Mouse (Mus musculus) retina, adult 2 months (tissue): ENCODE data around the gene Bcl7a.

Experiments
- DNase-seq: peaks from one replicate; pipeline ENCODE4 v3.0.0-alpha.2; 2012; ENCODE audit warnings: low read depth, low spot score

Gene Bcl7a

DNA sequence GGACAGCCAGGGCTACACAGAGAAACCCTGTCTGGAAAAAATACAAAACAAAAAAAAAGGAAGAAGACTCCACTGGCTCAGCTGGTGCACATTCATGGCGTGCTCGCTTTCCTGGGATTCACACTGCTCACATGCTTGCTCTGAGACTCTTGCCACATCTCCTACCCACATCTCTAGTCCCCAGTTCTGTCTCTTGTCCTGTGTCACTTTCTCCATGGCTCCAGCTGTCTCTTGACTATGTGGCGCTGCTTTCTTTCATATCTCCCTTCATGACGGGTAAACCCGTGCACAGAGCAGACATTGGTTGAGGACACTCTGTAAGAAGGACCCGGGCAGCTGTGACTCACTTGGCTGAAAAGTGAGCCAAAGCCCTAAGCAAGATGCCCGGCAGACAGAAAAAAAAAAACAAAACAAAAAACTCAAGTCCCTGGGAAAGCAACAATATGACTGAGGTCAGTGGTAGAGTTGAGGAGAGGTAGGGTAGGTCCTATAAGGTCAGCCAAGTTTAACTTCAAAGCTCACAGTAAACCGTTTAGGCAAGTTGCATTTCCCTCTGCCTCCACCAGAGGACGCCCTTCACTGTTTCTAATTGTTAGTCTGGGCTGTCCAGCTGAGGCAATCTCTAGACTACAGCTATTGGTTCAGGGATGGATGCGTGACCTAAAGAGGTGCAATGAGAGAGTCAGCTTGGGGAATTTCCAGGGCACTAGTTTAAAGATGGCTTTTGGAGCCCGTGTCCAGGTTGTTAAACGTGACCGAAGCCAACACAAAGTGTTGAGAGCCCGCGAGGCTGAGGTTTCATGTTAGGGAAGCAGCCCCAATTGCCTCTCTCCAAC is 33.7 kb downstream of the Bcl7a start:
- DNase-seq: no peak

- DNase-seq: no peak
Observed at GRCm38 (mm10) chr5:123378712-123379111, 35.1 kb downstream of the Bcl7a start.

DNA sequence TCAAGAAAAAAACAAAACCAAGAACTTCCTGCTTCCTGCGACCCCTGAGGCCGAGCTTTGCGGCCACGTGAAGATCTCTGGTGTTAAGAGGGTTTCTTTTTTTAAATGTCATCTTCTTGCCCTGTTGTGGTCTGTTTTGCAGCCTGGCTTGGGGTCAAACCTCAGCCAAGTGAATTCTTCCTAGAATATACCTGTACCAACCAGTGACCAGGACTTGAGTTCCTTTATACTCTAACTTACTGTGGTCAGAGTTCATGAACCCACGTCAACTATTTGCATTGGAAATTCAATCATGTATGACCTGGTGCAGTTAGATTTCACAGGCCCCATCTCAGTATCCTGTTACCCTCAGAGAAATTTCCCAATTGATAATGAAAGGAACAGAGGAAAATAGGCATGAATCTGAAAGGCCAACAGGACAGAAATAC is 35.9 kb downstream of the Bcl7a start:
- DNase-seq: no peak

- no peak for DNase-seq
Observed at GRCm38 (mm10) chr5:123381968-123382367, 38.3 kb downstream of the Bcl7a start.

- no peak for DNase-seq
Observed at GRCm38 (mm10) chr5:123382686-123383085, 39.1 kb downstream of the Bcl7a start.

DNA sequence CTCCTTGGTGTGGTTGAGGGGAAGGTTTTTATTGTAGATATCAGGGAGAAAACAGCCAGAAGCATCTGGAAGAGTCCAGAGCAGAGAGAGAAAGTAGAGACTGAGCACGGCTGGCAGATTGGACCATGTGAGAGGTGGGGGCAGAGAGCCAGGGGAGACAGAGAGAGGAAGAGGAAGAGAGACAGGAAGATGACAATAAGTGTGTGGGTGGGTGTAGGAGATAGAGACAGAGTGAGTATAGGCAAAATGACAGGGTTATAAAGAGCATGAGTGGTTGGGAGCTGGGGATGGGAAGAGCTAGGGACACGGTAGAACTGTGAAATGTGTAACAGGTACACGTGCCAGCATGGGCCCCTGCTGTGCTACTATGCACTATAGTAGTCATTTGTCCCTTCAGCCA is 44.8 kb downstream of the Bcl7a start:
- no peak for DNase-seq

- DNase-seq: no peak
Observed at GRCm38 (mm10) chr5:123390536-123391441, 47.2 kb downstream of the Bcl7a start.

DNA sequence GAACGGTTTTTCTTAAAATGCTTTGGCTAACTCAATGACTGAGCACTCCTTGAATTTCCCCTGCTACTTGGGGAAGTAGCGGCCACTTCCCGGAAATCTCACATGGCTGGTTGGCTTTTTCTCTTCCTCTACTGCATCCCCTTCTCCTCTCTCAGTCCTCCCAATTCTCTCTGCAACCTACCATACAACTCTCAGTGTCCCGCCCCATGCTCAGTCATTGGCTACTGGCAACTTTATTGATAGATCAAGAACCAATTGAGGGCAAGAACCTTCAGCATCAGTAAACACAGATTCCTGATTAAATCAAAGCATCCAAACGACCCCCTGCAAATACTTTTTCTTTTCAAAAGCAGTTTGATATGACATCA is 47.8 kb downstream of the Bcl7a start:
- DNase-seq: no peak

DNA sequence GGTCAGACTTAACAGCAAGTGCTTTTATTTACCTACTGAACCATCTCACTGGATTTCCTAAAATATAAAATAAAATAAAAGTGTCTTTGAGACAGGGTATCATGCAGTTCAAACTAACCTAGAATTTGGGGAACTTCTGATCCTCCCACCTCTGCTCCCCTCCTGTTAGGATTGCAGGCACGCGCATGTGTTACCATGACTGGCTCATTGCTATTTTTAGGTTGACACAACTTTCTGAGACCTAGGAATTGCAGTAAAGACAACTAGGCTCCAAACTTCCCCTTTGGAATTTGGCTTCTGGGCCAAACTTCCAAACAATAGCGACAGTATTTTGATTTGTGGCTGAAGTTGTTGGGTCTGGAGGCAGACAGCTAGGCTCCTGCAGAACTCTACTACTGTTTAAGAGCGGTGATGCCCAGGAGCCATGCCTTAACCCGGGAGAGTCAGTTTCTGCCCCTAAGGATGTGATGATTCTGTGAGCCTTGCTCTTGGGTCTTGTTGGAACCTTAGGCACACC is 50.2 kb downstream of the Bcl7a start:
- DNase-seq: no peak

DNA sequence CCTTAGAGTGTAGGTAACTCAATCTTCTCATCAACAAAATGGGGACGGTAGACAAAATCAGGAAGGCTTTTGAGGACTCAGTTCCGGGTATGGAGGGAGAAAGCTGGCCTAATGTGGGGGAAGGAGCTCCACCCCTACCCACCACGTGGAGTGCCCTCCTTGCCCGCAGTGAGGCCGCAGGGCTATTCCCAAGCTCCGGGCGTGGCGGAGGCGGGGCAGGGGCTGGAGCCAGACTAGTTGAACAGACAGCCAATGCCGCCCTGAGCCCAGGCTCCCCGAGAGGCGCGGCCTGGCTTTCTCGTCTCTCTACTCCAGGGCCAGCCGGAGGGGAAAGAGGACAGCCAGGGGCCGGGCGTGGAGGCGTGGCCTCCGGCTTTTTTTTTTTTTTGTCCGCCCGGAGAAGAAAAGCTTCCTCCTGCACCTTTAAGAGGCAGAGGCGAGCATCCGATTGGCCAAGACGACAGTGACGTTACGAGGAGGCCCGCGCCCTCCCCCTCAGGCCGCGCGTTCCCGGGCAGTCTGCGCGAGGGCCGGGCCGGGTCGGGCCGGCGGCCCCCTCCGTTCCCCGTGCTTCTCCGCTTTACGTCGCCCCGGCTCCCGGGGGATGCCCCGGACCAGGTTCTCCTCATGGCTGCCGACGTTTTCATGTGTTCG is 50.8 kb downstream of the Bcl7a start, which contains the start of gene Mlxip:
Gene Mlxip (plus strand): TSS at position 496 of the 654 bp plus-strand sequence.
- peak; percentile 71 for DNase-seq

DNA sequence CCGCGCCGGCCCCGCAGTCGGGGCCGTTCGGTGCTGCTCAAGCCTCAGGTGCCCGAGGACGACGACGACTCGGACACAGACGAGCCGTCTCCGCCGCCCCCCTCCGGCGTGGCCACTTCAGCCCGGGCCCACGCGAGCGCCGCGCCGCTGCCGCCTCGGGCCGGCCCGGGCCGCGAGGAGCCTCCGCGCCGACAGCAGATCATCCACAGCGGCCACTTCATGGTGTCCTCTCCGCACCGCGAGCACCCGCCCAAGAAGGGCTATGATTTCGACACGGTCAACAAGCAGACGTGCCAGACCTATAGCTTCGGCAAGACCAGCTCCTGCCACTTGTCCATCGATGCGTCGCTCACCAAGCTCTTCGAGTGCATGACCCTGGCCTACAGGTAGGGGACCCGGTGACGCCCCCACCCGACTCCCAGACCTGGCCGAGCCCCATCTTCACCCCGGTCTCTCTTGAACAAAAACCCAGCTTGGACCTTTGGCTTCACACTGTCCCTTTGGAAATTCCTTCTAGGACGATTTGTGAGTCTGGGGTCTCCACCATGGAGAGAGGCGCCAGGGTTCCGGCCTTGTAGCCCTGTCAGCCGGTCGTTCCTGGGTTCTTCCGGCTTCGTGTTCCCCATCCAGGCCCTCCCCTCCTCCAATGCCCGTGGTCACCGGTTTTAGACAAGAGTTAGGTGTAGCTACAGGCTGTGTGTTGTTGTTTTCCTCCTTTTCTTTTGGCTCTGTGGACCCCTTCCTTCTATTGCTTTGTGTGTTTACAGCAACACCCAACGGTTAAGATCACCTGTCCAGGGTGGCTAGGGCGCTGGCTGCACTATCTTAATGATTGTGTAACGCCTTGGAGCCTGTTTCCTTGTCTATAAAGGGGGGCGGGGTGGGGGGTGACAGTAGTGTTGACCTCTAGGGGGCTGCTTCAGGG is 51.6 kb downstream of the Bcl7a start:
- DNase-seq: no peak

GRCm38 (mm10) chr5:123396901-123397464 is 53.3 kb downstream of the Bcl7a start:
- DNase-seq: no peak

GRCm38 (mm10) chr5:123397786-123398185 is 54.2 kb downstream of the Bcl7a start:
- DNase-seq: no peak

DNA sequence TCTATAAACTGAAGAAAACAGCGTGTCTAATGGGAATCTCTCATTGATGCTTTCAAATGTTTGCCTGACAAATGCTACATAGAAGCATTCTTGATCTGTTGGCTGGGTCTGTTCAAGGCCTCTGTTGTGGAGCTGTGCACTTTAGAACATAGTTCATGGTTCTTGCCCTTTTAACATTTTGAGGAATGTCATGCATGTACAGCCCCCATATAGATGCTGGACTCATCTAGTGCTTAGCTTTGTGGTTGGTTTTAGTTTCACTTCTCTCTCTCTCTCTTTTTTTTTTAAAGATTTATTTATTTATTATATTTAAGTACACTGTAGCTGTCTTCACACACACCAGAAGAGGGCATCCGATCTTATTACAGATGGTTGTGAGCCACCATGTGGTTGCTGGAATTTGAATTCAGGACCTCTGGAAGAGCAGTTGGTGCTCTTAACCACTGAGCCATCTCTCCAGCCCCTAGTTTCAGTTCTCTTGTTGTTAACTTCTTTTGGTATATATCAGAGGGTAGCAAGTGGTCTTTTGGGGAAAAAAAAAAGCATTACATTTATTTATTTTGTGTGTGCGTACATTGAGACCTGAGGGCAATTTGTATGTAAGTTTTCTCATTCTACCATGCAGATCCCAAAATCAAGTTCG is 55.3 kb downstream of the Bcl7a start:
- no peak for DNase-seq

- no peak for DNase-seq
Observed at GRCm38 (mm10) chr5:123404480-123404879, 60.8 kb downstream of the Bcl7a start.

- DNase-seq: no peak
Observed at GRCm38 (mm10) chr5:123406952-123407351, 63.3 kb downstream of the Bcl7a start.

DNA sequence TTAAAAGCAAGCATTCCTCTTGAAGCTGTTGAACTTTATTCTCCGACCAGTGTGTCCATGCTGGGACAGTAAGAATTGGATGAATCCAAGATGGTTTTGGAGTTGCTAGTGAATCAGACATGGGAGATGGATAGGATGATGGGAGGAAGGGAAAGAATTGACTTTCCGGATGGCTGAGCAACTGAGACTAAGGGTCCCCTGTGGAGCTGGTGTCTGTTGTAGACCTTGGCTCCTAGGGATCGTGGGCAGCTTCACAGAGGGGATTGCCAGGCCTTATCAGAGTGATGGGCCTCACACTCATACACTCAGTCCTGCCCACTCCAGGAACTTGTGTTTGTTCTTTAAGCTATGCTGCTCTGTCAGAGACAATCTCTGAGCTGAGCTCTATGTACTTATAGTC is 64.5 kb downstream of the Bcl7a start:
- no peak for DNase-seq

DNA sequence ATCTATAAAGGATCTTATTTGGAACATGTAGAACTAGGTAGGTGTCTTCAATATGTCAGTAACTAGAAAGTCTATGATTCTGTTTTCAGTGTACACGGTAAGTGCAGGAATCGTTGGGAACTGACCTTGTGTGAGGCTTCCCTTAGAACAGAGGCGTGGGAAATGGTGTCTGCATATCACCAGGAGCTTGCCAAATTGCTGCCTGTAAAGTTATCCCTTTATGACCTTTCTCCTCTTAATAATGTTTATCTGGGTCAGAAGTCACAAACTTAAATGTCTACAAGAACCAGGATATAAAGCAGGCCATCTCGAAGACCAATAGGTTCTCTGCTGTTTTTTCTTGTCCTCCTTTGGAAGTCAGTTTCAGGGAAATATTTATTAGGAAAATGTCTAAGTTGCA is 68.6 kb downstream of the Bcl7a start:
- DNase-seq: no peak

DNA sequence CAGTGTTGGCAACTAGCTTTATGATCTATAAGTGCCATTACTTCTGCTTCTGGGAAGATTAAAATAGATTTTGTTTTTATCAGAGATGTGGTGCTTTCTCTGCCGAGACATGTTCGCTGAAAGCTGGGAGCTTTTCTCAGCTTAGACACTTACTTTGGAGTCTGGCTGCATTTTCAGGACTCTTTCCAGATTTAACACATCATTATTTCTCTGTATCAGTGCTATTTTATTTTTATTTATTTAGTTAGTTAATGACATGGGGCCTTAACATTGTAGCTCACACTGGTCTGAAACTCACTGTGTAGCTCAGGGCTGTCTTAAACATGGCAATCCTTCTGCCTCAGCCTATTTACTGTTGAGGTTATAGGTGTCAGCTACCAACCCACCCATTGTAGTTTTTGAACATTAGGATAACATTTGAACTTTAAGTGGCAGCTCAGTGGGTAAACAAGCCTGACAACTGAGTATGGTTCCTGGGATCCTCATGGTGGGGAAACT is 70.3 kb downstream of the Bcl7a start:
- DNase-seq: no peak

GRCm38 (mm10) chr5:123416149-123416548 is 72.5 kb downstream of the Bcl7a start:
- no peak for DNase-seq
